Mouse (Mus musculus) ES-Bruce4 (cell line): ENCODE results near the gene Casq2.

Experiments
- CTCF ChIP-seq: IDR thresholded peaks from one replicate; pipeline ENCODE4 v1.8.1; 2011; ENCODE audit warnings: low read depth, low read length
- EP300 ChIP-seq: IDR thresholded peaks from 2 replicates; pipeline ENCODE4 v1.6.1; 2011; ENCODE audit warnings: low read depth, low read length; ENCODE audit not compliant: insufficient read depth

- TF ChIP-seq CTCF (no peak), EP300 (no peak)
These were observed 18.9 kb upstream of the Casq2 start for GRCm38 (mm10) chr3:102067306-102067705.
